Mouse (Mus musculus): ENCODE data around the gene Vps9d1. TPM values are rescaled to one million over a fixed set of nuclear protein-coding genes. Genes with fewer than 3 reads are reported as not detected.
"Not testable (repeated sequence)": the region's sequence is repeated elsewhere in the genome, so short reads cannot be mapped to it uniquely, and the experiment has no call there.

The Vps9d1 gene
- total RNA-seq, 2 experiments from 2014 or later, result 58.6 to 69.5 TPM

GRCm38 (mm10) chr8:123255170-123255569 is 1.0 kb upstream of the Vps9d1 start:
- no peak for DNase-seq (ENCODE audit: low spot score in 2 of 2)

- peak in 1 of 2 experiments; percentile 21 for DNase-seq (ENCODE audit: low spot score in 2 of 2)
Measured at GRCm38 (mm10) chr8:123253451-123254098, 573 bp downstream of the Vps9d1 start.

GRCm38 (mm10) chr8:123252925-123253324 is 1.2 kb downstream of the Vps9d1 start:
- no peak for DNase-seq (ENCODE audit: low spot score in 2 of 2)

- DNase-seq (ENCODE audit: low spot score in 2 of 2), result no peak
Measured at GRCm38 (mm10) chr8:123250940-123251339, 3.2 kb downstream of the Vps9d1 start.

GRCm38 (mm10) chr8:123248596-123248995 is 5.6 kb downstream of the Vps9d1 start:
- no peak for DNase-seq (ENCODE audit: low spot score in 2 of 2)

GRCm38 (mm10) chr8:123247748-123248147 is 6.4 kb downstream of the Vps9d1 start:
- DNase-seq (ENCODE audit: low spot score in 2 of 2), result no peak

GRCm38 (mm10) chr8:123245543-123245942 is 8.6 kb downstream of the Vps9d1 start:
- no peak for DNase-seq (ENCODE audit: low spot score in 2 of 2)

- no peak for DNase-seq (ENCODE audit: low spot score in 2 of 2)
Measured at GRCm38 (mm10) chr8:123244382-123244781, 9.8 kb downstream of the Vps9d1 start.

- DNase-seq (ENCODE audit: low spot score in 2 of 2), result no peak
Measured at GRCm38 (mm10) chr8:123243053-123243452, 11.1 kb downstream of the Vps9d1 start.

GRCm38 (mm10) chr8:123242107-123242923 is 11.8 kb downstream of the Vps9d1 start:
- DNase-seq (ENCODE audit: low spot score in 2 of 2), result no peak

GRCm38 (mm10) chr8:123239398-123239797 is 14.8 kb downstream of the Vps9d1 start:
- no peak for DNase-seq (ENCODE audit: low spot score in 2 of 2)

- peak; percentile 84 to 90 for DNase-seq (ENCODE audit: low spot score in 2 of 2)
Measured at GRCm38 (mm10) chr8:123235520-123236497, 18.3 kb downstream of the Vps9d1 start, which contains the start of gene Spata2l. Spata2l (minus strand) TSS chr8:123236233.

GRCm38 (mm10) chr8:123234918-123235519 is 19.1 kb downstream of the Vps9d1 start:
- peak; percentile 80 to 86 for DNase-seq (ENCODE audit: low spot score in 2 of 2)

- DNase-seq (ENCODE audit: low spot score in 2 of 2), result no peak
Measured at GRCm38 (mm10) chr8:123233760-123234159, 20.4 kb downstream of the Vps9d1 start.

- DNase-seq (ENCODE audit: low spot score in 2 of 2), result peak; percentile 16 to 18
Measured at GRCm38 (mm10) chr8:123233300-123233699, 20.8 kb downstream of the Vps9d1 start.

GRCm38 (mm10) chr8:123232553-123232952 is 21.6 kb downstream of the Vps9d1 start:
- peak; percentile 28 to 35 for DNase-seq (ENCODE audit: low spot score in 2 of 2)

- peak; percentile 27 to 30 for DNase-seq (ENCODE audit: low spot score in 2 of 2)
Measured at GRCm38 (mm10) chr8:123231742-123232141, 22.4 kb downstream of the Vps9d1 start.

- not testable (repeated sequence) for DNase-seq (ENCODE audit: low spot score in 2 of 2)
Measured at GRCm38 (mm10) chr8:123230326-123230725, 23.8 kb downstream of the Vps9d1 start.

GRCm38 (mm10) chr8:123228416-123228815 is 25.7 kb downstream of the Vps9d1 start:
- DNase-seq (ENCODE audit: low spot score in 2 of 2), result peak in 1 of 2 experiments; percentile 36
